Mouse (Mus musculus) midbrain, embryonic 12.5 days (tissue): ENCODE data around the gene Cherp. TPM values are rescaled to one million over a fixed set of nuclear protein-coding genes. Genes with fewer than 3 reads are reported as not detected.

Experiments used
- ATAC-seq: fragments of 200-750 bp; cut with Nextera tagmentation; 2 replicates; pipeline ENCODE4 v1.8.0; 2017; ENCODE audit warnings: low read depth, moderate TSS enrichment, moderate library complexity; ENCODE audit not compliant: low FRiP score
- H3K27ac ChIP-seq: fragments of 300-500 bp; sonication (generic); replicated peaks from 2 replicates; pipeline ENCODE4 v1.5.1; 2016; ENCODE audit warnings: mild to moderate bottlenecking
- H3K27me3 ChIP-seq: fragments of 300-500 bp; sonication (generic); 2 replicates; pipeline ENCODE4 v1.6.1; 2016; ENCODE audit warnings: mild to moderate bottlenecking
- H3K36me3 ChIP-seq: fragments of 300-500 bp; sonication (generic); 2 replicates; pipeline ENCODE4 v1.6.1; 2016
- H3K4me1 ChIP-seq: fragments of 300-500 bp; sonication (generic); 2 replicates; pipeline ENCODE4 v1.6.1; 2016
- H3K4me2 ChIP-seq: fragments of 300-500 bp; sonication (generic); replicated peaks from 2 replicates; pipeline ENCODE4 v1.6.1; 2016; ENCODE audit warnings: mild to moderate bottlenecking, moderate library complexity
- H3K4me3 ChIP-seq: fragments of 300-500 bp; sonication (generic); 2 replicates; pipeline ENCODE4 v1.5.1; 2016; ENCODE audit warnings: mild to moderate bottlenecking
- H3K9ac ChIP-seq: fragments of 300-500 bp; sonication (generic); replicated peaks from 2 replicates; pipeline ENCODE4 v1.6.1; 2016; ENCODE audit warnings: mild to moderate bottlenecking, moderate library complexity
- H3K9me3 ChIP-seq: fragments of 300-500 bp; sonication (generic); 2 replicates; pipeline ENCODE4 v1.6.1; 2016; ENCODE audit warnings: mild to moderate bottlenecking
- WGBS: fragments of 180-500 bp; shearing (Covaris S2); methylation state at CpG from one replicate; pipeline ENCODE4 v1.1.7; 2016; 5-methylcytosine and 5-hydroxymethylcytosine counted together
- polyA plus RNA-seq: library from polyadenylated mRNA; unstranded; fragments of >200 nt; fragmentation: Nextera tagmentation; extraction: Ambion mirVana; gene quantifications from 2 replicates; pipeline ENCODE4 v1.2.1, GENCODE M21; 2016

The Cherp gene
- polyA plus RNA-seq, 1 experiment from 2014 or later = 76.6 TPM

GRCm38 (mm10) chr8:72497911-72498310 lies 22.9 kb upstream of the Cherp start:
- H3K4me3 ChIP-seq = no peak overlapping the region
- no peak for ATAC-seq
- no peaks in the 10 kb centered on the region for H3K9me3 ChIP-seq
- H3K27ac ChIP-seq = no peak overlapping the region
- H3K4me1 ChIP-seq = peaks cover 14% of the 10 kb centered on the region
- H3K4me2 ChIP-seq = no peak overlapping the region
- H3K27me3 ChIP-seq = no peaks in the 10 kb centered on the region
- no peak overlapping the region for H3K9ac ChIP-seq
- H3K36me3 ChIP-seq = peaks cover 25% of the 10 kb centered on the region
- 83% methylated on average over 1 of the region's 1 CpGs for WGBS

- no peak for ATAC-seq
- peaks cover 21% of the 10 kb centered on the region for H3K4me1 ChIP-seq
- H3K9ac ChIP-seq = no peak overlapping the region
- H3K27me3 ChIP-seq = no peaks in the 10 kb centered on the region
- no peak overlapping the region for H3K4me2 ChIP-seq
- H3K4me3 ChIP-seq = no peak overlapping the region
- H3K27ac ChIP-seq = no peak overlapping the region
- H3K9me3 ChIP-seq = no peaks in the 10 kb centered on the region
- WGBS = 92% methylated on average over 19 of the region's 19 CpGs
- peaks cover 25% of the 10 kb centered on the region for H3K36me3 ChIP-seq
Observed at GRCm38 (mm10) chr8:72496217-72496616, 21.2 kb upstream of the Cherp start.

- Histone ChIP-seq H3K4me3 (no peak overlapping the region), H3K27ac (no peak overlapping the region), H3K9me3 (no peaks in the 10 kb centered on the region), H3K4me1 (peaks cover 26% of the 10 kb centered on the region), H3K36me3 (peaks cover 25% of the 10 kb centered on the region), H3K27me3 (no peaks in the 10 kb centered on the region), H3K9ac (no peak overlapping the region), H3K4me2 (no peak overlapping the region)
- no peak for ATAC-seq
- WGBS = 88% methylated on average over 23 of the region's 23 CpGs
Observed at GRCm38 (mm10) chr8:72495411-72496111, 20.5 kb upstream of the Cherp start.

- Histone ChIP-seq H3K4me2 (peak overlapping the region; percentile 81), H3K9me3 (no peaks in the 10 kb centered on the region), H3K27ac (peak overlapping the region; percentile 63), H3K4me3 (peak overlapping the region; percentile 96), H3K9ac (peak overlapping the region; percentile 70), H3K27me3 (no peaks in the 10 kb centered on the region), H3K36me3 (peaks cover 33% of the 10 kb centered on the region), H3K4me1 (peaks cover 31% of the 10 kb centered on the region)
- 17% methylated on average over 8 of the region's 8 CpGs for WGBS
- ATAC-seq = no peak
Observed at GRCm38 (mm10) chr8:72493381-72493780, 18.4 kb upstream of the Cherp start.

- no peaks in the 10 kb centered on the region for H3K9me3 ChIP-seq
- H3K4me1 ChIP-seq = peaks cover 31% of the 10 kb centered on the region
- peak overlapping the region; percentile 81 for H3K4me2 ChIP-seq
- under 1% methylated on average over 51 of the region's 56 CpGs for WGBS
- no peaks in the 10 kb centered on the region for H3K27me3 ChIP-seq
- H3K9ac ChIP-seq = peak overlapping the region; percentile 81
- ATAC-seq = peak; percentile 97
- H3K4me3 ChIP-seq = peak overlapping the region; percentile 96
- peaks cover 40% of the 10 kb centered on the region for H3K36me3 ChIP-seq
- peak overlapping the region; percentile 63 for H3K27ac ChIP-seq
Observed at GRCm38 (mm10) chr8:72492622-72493081, 17.6 kb upstream of the Cherp start.

- ATAC-seq = peak; percentile 17; the same call in 1 of the 2 replicates
- H3K27ac ChIP-seq = peak within 1 kb of the TSS; percentile 63
- peaks cover 31% of the 10 kb centered on the region for H3K4me1 ChIP-seq
- H3K4me2 ChIP-seq = peak within 1 kb of the TSS; percentile 95
- peak within 1 kb of the TSS; percentile 81 for H3K9ac ChIP-seq
- no peaks in the 10 kb centered on the region for H3K9me3 ChIP-seq
- H3K27me3 ChIP-seq = no peaks in the 10 kb centered on the region
- H3K4me3 ChIP-seq = peak within 1 kb of the TSS; percentile 96
- H3K36me3 ChIP-seq = peaks cover 44% of the 10 kb centered on the region
- 1% methylated on average over 82 of the region's 98 CpGs for WGBS
Observed at GRCm38 (mm10) chr8:72491680-72492621, 16.9 kb upstream of the Cherp start, which contains the start of gene Slc35e1. Gene Slc35e1, minus strand, starts transcription at chr8:72492614.

- no peaks in the 10 kb centered on the region for H3K9me3 ChIP-seq
- H3K36me3 ChIP-seq = peaks cover 35% of the 10 kb centered on the region
- peak overlapping the region; percentile 95 for H3K4me2 ChIP-seq
- no peak for ATAC-seq
- no peaks in the 10 kb centered on the region for H3K27me3 ChIP-seq
- WGBS = 92% methylated on average over 2 of the region's 2 CpGs
- H3K4me1 ChIP-seq = peaks cover 31% of the 10 kb centered on the region
- H3K4me3 ChIP-seq = peak overlapping the region; percentile 96; the same call in 1 of the 2 replicates
- H3K9ac ChIP-seq = peak overlapping the region; percentile 81; the same call in 1 of the 2 replicates
- H3K27ac ChIP-seq = no peak overlapping the region
Observed at GRCm38 (mm10) chr8:72491017-72491416, 16.0 kb upstream of the Cherp start.

- Histone ChIP-seq H3K27me3 (no peaks in the 10 kb centered on the region), H3K4me3 (no peak overlapping the region), H3K36me3 (peaks cover 56% of the 10 kb centered on the region), H3K4me2 (no peak overlapping the region), H3K27ac (no peak overlapping the region), H3K4me1 (peaks cover 17% of the 10 kb centered on the region), H3K9me3 (no peaks in the 10 kb centered on the region), H3K9ac (no peak overlapping the region)
- no peak for ATAC-seq
Observed at GRCm38 (mm10) chr8:72487014-72487413, 12.0 kb upstream of the Cherp start.

GRCm38 (mm10) chr8:72485456-72486199 lies 10.6 kb upstream of the Cherp start:
- no peak overlapping the region for H3K27ac ChIP-seq
- ATAC-seq = no peak
- WGBS = 89% methylated on average over 6 of the region's 6 CpGs
- H3K4me3 ChIP-seq = no peak overlapping the region
- H3K4me1 ChIP-seq = peaks cover 5% of the 10 kb centered on the region
- no peaks in the 10 kb centered on the region for H3K27me3 ChIP-seq
- H3K36me3 ChIP-seq = peaks cover 66% of the 10 kb centered on the region
- no peak overlapping the region for H3K4me2 ChIP-seq
- H3K9me3 ChIP-seq = no peaks in the 10 kb centered on the region
- no peak overlapping the region for H3K9ac ChIP-seq

- no peaks in the 10 kb centered on the region for H3K9me3 ChIP-seq
- peaks cover 76% of the 10 kb centered on the region for H3K36me3 ChIP-seq
- no peak overlapping the region for H3K9ac ChIP-seq
- H3K4me2 ChIP-seq = no peak overlapping the region
- no peaks in the 10 kb centered on the region for H3K27me3 ChIP-seq
- no peak for ATAC-seq
- WGBS = 100% methylated on average over 7 of the region's 7 CpGs
- no peak overlapping the region for H3K4me3 ChIP-seq
- H3K4me1 ChIP-seq = peaks cover 12% of the 10 kb centered on the region
- no peak overlapping the region for H3K27ac ChIP-seq
Observed at GRCm38 (mm10) chr8:72470684-72471083, 4.3 kb downstream of the Cherp start.

- peaks cover 83% of the 10 kb centered on the region for H3K36me3 ChIP-seq
- ATAC-seq = no peak
Observed at GRCm38 (mm10) chr8:72469984-72470383, 5.0 kb downstream of the Cherp start.

More at GRCm38 (mm10) chr8:72469984-72470383, 5.0 kb downstream of the Cherp start:
- Histone ChIP-seq H3K9ac (no peak overlapping the region), H3K9me3 (no peaks in the 10 kb centered on the region), H3K4me1 (peaks cover 11% of the 10 kb centered on the region), H3K27ac (no peak overlapping the region), H3K4me3 (no peak overlapping the region), H3K4me2 (no peak overlapping the region), H3K27me3 (no peaks in the 10 kb centered on the region)
- 94% methylated on average over 8 of the region's 8 CpGs for WGBS
